Mouse (Mus musculus) erythroblast, embryonic 14.5 days (primary cell): ENCODE measurements around the gene Sesn2. TPM values are rescaled to one million over a fixed set of nuclear protein-coding genes. Genes with fewer than 3 reads are reported as not detected.

ENCODE experiments used
- H3K27me3 ChIP-seq: 2 replicates; pipeline ENCODE4 v1.6.1; 2012; ENCODE audit warnings: inconsistent platforms; ENCODE audit not compliant: control insufficient read depth
- H3K36me3 ChIP-seq: 2 replicates; pipeline ENCODE4 v1.6.1; 2012; ENCODE audit warnings: mild to moderate bottlenecking, inconsistent platforms; ENCODE audit not compliant: control insufficient read depth
- H3K4me1 ChIP-seq: 2 replicates; pipeline ENCODE4 v1.6.1; 2012; ENCODE audit warnings: inconsistent platforms; ENCODE audit not compliant: control insufficient read depth
- H3K4me3 ChIP-seq: replicated peaks from 2 replicates; pipeline ENCODE3; 2012; ENCODE audit warnings: moderate library complexity, mild to moderate bottlenecking, inconsistent platforms
- H3K9me3 ChIP-seq: 2 replicates; pipeline ENCODE4 v1.6.1; 2012; ENCODE audit warnings: low read length, inconsistent platforms, mixed read lengths; ENCODE audit not compliant: control insufficient read depth
- GATA1 ChIP-seq: IDR thresholded peaks from 2 replicates; pipeline ENCODE4 v1.6.1; 2012; ENCODE audit warnings: low read length, inconsistent platforms, mixed read lengths
- TAL1 ChIP-seq: IDR thresholded peaks from 3 replicates; pipeline ENCODE4 v1.6.1; 2012; ENCODE audit warnings: low read length, inconsistent platforms, mixed read lengths
- polyA plus RNA-seq: library from polyadenylated mRNA; stranded (reverse); fragments of >175 nt; gene quantifications from 2 replicates; pipeline ENCODE4 v1.2.3, GENCODE M21; 2012

The Sesn2 gene
- polyA plus RNA-seq, 1 experiment = 1.5 TPM

- Histone ChIP-seq H3K27me3 (peaks cover 8% of the 10 kb centered on the region), H3K9me3 (no peaks in the 10 kb centered on the region), H3K4me3 (no peak overlapping the region), H3K36me3 (no peaks in the 10 kb centered on the region), H3K4me1 (peaks cover 9% of the 10 kb centered on the region)
- no peak for TF ChIP-seq TAL1
- TF ChIP-seq GATA1 = no peak
Observed at GRCm38 (mm10) chr4:132449778-132450177, 60.5 kb downstream of the Sesn2 start.

GRCm38 (mm10) chr4:132446105-132446504 lies 64.2 kb downstream of the Sesn2 start:
- Histone ChIP-seq H3K4me1 (peaks cover 9% of the 10 kb centered on the region), H3K4me3 (no peak overlapping the region), H3K27me3 (peaks cover 16% of the 10 kb centered on the region), H3K9me3 (no peaks in the 10 kb centered on the region), H3K36me3 (no peaks in the 10 kb centered on the region)
- TF ChIP-seq TAL1 = no peak
- TF ChIP-seq GATA1 = no peak

GRCm38 (mm10) chr4:132444516-132444915 lies 65.8 kb downstream of the Sesn2 start:
- Histone ChIP-seq H3K4me3 (no peak overlapping the region), H3K4me1 (peaks cover 5% of the 10 kb centered on the region), H3K36me3 (no peaks in the 10 kb centered on the region), H3K27me3 (peaks cover 16% of the 10 kb centered on the region), H3K9me3 (no peaks in the 10 kb centered on the region)
- TF ChIP-seq TAL1 = no peak
- TF ChIP-seq GATA1 = no peak

Other genes starting within 250 kb of the Sesn2 start
- gene Gmeb1, start 248.9 kb downstream of the Sesn2 start, polyA plus RNA-seq = 1.8 and 2.8 TPM in 2 replicates
- 4.6 and 6.2 TPM in 2 replicates for gene Taf12, start 236.1 kb downstream of the Sesn2 start, polyA plus RNA-seq
- gene Rab42, start 207.1 kb downstream of the Sesn2 start, polyA plus RNA-seq = 0.05 TPM in 1 of 2 replicates, not detected in the other
- 1.7 and 2.4 TPM in 2 replicates for gene Trnau1ap, start 181.0 kb downstream of the Sesn2 start, polyA plus RNA-seq
- 4.3 and 4.4 TPM in 2 replicates for gene Rcc1, start 156.9 kb downstream of the Sesn2 start, polyA plus RNA-seq
- 0.52 and 0.57 TPM in 2 replicates for gene Phactr4, start 88.0 kb downstream of the Sesn2 start, polyA plus RNA-seq
- 0.37 and 0.49 TPM in 2 replicates for gene Med18, start 46.6 kb downstream of the Sesn2 start, polyA plus RNA-seq
- gene Atpif1, start 23.2 kb upstream of the Sesn2 start, polyA plus RNA-seq = 102 and 103 TPM in 2 replicates
- gene Dnajc8, start 25.0 kb upstream of the Sesn2 start, polyA plus RNA-seq = 28.3 and 36.9 TPM in 2 replicates
- gene Ptafr, start 53.6 kb upstream of the Sesn2 start, polyA plus RNA-seq = 0.01 and 0.03 TPM in 2 replicates
- gene Eya3, start 128.5 kb upstream of the Sesn2 start, polyA plus RNA-seq = 0.38 and 0.65 TPM in 2 replicates
- gene Xkr8, start 222.0 kb upstream of the Sesn2 start, polyA plus RNA-seq = 0.01 TPM in 1 of 2 replicates, not detected in the other
- gene Smpdl3b, start 246.8 kb upstream of the Sesn2 start, polyA plus RNA-seq = 0.02 TPM in 1 of 2 replicates, not detected in the other